Mouse (Mus musculus): ENCODE results near the gene Gm28551. TPM values are rescaled to one million over a fixed set of nuclear protein-coding genes. Genes with fewer than 3 reads are reported as not detected.
A peak's percentile ranks its signal among the peaks of the same experiment; 100 is the strongest.

Gm28551 gene
- total and polyA plus RNA-seq, 3 experiments, result 0.46 TPM; not detected in 2

- H3K9ac ChIP-seq (ENCODE audit: control insufficient read depth, low read depth, low read length, poor library complexity, severe bottlenecking), result no peak overlapping the region
- no peak overlapping the region for H3K4me3 ChIP-seq (ENCODE audit: control insufficient read depth in 1 of 2, insufficient read depth in 1 of 2, low read depth in 2 of 2, low read length in 2 of 2)
- H3K9me3 ChIP-seq (replicated peaks; ENCODE audit: insufficient read depth, low read length), result no peaks in the 10 kb centered on the region
- H3K79me2 ChIP-seq (ENCODE audit: control insufficient read depth, insufficient read depth, low read length, poor library complexity), result no peaks in the 10 kb centered on the region
- no peaks in the 10 kb centered on the region for H3K27me3 ChIP-seq (ENCODE audit: control insufficient read depth in 1 of 2, insufficient read depth in 2 of 2, low read length in 2 of 2)
- H3K36me3 ChIP-seq (ENCODE audit: control insufficient read depth in 1 of 2, insufficient read depth in 2 of 2, low read length in 2 of 2), result peaks cover 0 to 11% of the 10 kb centered on the region in 2 experiments; a peak in 3 of 4 replicates
- DNase-seq (ENCODE audit: low read depth, low spot score), result peak; percentile 36
- TF ChIP-seq GATA1 (IDR thresholded peaks at IDR 0.05; ENCODE audit: low read depth, low read length) (peak; percentile 57; the same call in 1 of the 2 replicates), CTCF (IDR thresholded peaks at IDR 0.05 in 2 of 3, conservative IDR thresholded peaks at IDR 0.05 in 1 of 3; ENCODE audit: control insufficient read depth in 1 of 3, insufficient read depth in 1 of 3, low read depth in 2 of 3, low read length in 3 of 3, poor library complexity in 1 of 3, severe bottlenecking in 1 of 3) (no peak), SMC3 (IDR thresholded peaks at IDR 0.05; ENCODE audit: low read depth, low read length) (no peak), TCF12 (IDR thresholded peaks at IDR 0.05; ENCODE audit: low read depth, low read length) (peak; percentile 80), GABPA (IDR thresholded peaks at IDR 0.05; ENCODE audit: low read depth, low read length) (no peak), RCOR1 (IDR thresholded peaks at IDR 0.05; ENCODE audit: low read depth, low read length) (no peak), RAD21 (IDR thresholded peaks at IDR 0.05; ENCODE audit: low read depth, low read length) (no peak), EP300 (IDR thresholded peaks at IDR 0.05; ENCODE audit: low read depth in 1 of 2, low read length in 2 of 2) (peak; percentile 61 to 69; a peak in 2 of 4 replicates)
- H3K4me1 ChIP-seq (ENCODE audit: control insufficient read depth in 1 of 2, insufficient read depth in 2 of 2, low read length in 2 of 2), result peaks cover 2 to 27% of the 10 kb centered on the region in 2 experiments; a peak in 2 of 4 replicates
- H3K27ac ChIP-seq (ENCODE audit: control insufficient read depth, low read depth, low read length), result peak overlapping the region; percentile 73
Observed at GRCm38 (mm10) chr1:53324277-53324676, 28.2 kb downstream of the Gm28551 start.

DNA sequence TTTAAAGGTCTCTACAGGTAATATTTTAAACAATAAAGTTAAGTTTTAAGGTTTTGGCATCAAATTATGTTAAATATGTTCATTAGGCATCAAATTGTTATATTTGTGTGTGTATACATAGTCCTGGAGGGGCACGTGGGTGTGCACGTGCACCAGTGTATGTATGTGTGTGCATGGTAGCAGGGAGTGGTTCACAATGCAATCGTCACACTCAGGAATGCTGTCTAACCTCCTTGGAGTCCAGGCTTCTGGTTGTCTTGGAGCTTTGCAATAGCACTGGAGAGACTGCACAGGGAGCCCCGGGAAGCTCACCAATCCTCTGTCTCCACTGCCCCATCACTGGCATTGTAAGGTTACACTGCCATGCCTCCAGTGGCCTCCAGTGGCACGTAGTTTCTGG lies 29.2 kb downstream of the Gm28551 start:
- Histone ChIP-seq H3K9me3 (replicated peaks; ENCODE audit: insufficient read depth, low read length) (no peaks in the 10 kb centered on the region), H3K27ac (ENCODE audit: control insufficient read depth, low read depth, low read length) (no peak overlapping the region), H3K79me2 (ENCODE audit: control insufficient read depth, insufficient read depth, low read length, poor library complexity) (no peaks in the 10 kb centered on the region), H3K27me3 (ENCODE audit: control insufficient read depth in 1 of 2, insufficient read depth in 2 of 2, low read length in 2 of 2) (no peaks in the 10 kb centered on the region), H3K9ac (ENCODE audit: control insufficient read depth, low read depth, low read length, poor library complexity, severe bottlenecking) (no peak overlapping the region), H3K4me3 (ENCODE audit: control insufficient read depth in 1 of 2, insufficient read depth in 1 of 2, low read depth in 2 of 2, low read length in 2 of 2) (no peak overlapping the region), H3K4me1 (ENCODE audit: control insufficient read depth in 1 of 2, insufficient read depth in 2 of 2, low read length in 2 of 2) (peaks cover 2 to 27% of the 10 kb centered on the region in 2 experiments; a peak in 2 of 4 replicates), H3K36me3 (ENCODE audit: control insufficient read depth in 1 of 2, insufficient read depth in 2 of 2, low read length in 2 of 2) (peaks cover 0 to 11% of the 10 kb centered on the region in 2 experiments)
- no peak for DNase-seq (ENCODE audit: low read depth, low spot score)
- TF ChIP-seq NELFE (IDR thresholded peaks at IDR 0.05; ENCODE audit: low read depth, low read length) (no peak), MYC (IDR thresholded peaks at IDR 0.05; ENCODE audit: low read depth, low read length) (no peak), CHD1 (IDR thresholded peaks at IDR 0.05; ENCODE audit: low read depth, low read length) (no peak), GATA1 (IDR thresholded peaks at IDR 0.05; ENCODE audit: low read depth, low read length) (no peak), RAD21 (IDR thresholded peaks at IDR 0.05; ENCODE audit: low read depth, low read length) (no peak), UBTF (IDR thresholded peaks at IDR 0.05; ENCODE audit: borderline replicate concordance, insufficient read depth, low read depth, low read length) (no peak), MEF2A (IDR thresholded peaks at IDR 0.05; ENCODE audit: extremely low read depth, insufficient replicate concordance, low read depth, low read length, poor library complexity, severe bottlenecking) (no peak)

Measured in MEL (cell line).